Mouse (Mus musculus): ENCODE results near the gene Immp2l. TPM values are rescaled to one million over a fixed set of nuclear protein-coding genes. Genes with fewer than 3 reads are reported as not detected.

The Immp2l gene
- polyA plus RNA-seq, 2 experiments = 4.3 to 11.2 TPM

DNA sequence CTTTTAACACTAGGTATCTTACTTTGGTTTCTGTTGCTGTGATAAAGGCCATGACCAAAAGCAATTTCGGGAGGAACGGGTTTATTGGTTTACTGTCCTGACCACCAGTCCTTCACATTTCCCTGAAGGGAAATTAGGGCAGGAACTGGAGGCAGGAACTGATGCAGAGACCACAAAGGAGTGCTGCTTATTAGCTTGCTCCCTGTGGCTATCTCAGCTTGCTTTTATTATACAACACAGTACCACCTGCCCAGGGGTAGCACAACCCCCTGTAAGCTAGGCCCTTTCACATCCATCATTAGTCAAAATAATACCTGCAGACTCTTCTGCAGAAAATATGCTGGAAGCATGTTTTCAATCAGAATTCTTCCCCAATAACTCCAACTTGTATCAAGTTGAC, 844.4 kb downstream of the Immp2l start:
- ATAC-seq (ENCODE audit: insufficient read depth) (no peak), DNase-seq (ENCODE audit: low read depth in 3 of 3, low spot score in 3 of 3) (no peak)
- TF ChIP-seq CTCF (IDR thresholded peaks at IDR 0.05; ENCODE audit: low read depth) (no peak), EP300 (IDR thresholded peaks at IDR 0.05; ENCODE audit: low read depth) (no peak)
- Histone ChIP-seq H3K4me2 (ENCODE audit: low read depth) (no peak overlapping the region), H3K27me3 (ENCODE audit: control insufficient read depth, insufficient read depth, low read length) (no peaks in the 10 kb centered on the region), H3K4me3 (ENCODE audit: insufficient read depth in 1 of 2, low read depth in 2 of 2, low read length in 2 of 2) (no peak overlapping the region), H3K36me3 (replicated peaks; ENCODE audit: control insufficient read depth, insufficient read depth, low read depth) (no peaks in the 10 kb centered on the region), H3K9ac (replicated peaks) (no peak overlapping the region), H3K27ac (no peak overlapping the region), H3K9me3 (ENCODE audit: control insufficient read depth, low read length) (no peaks in the 10 kb centered on the region), H3K4me1 (replicated peaks; ENCODE audit: control insufficient read depth in 2 of 2, insufficient read depth in 2 of 2, low read length in 1 of 2) (no peaks in the 10 kb centered on the region)
- WGBS (ENCODE audit: insufficient replicate concordance) = 58% methylated on average over 2 of the region's 2 CpGs

DNA sequence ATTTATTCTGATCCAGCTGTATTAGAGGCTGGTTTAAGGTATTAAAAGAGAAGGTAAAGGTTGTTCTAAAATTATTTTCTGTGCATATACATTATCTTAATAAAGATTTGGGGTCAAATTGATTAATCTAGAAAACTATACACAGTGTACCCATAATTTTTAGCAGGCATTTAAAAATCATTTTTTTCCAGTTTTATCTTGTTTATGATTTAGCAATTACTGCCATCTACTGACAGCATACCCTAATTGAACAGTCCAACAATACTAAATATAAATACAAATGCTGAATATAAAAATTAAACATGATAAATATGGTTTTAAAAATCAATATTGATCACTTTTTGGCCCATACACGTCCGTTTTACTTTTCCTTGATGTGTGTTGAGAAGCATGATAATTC, 850.1 kb downstream of the Immp2l start:
- H3K9me3 ChIP-seq (ENCODE audit: control insufficient read depth, low read length) = no peaks in the 10 kb centered on the region
- H3K27me3 ChIP-seq (ENCODE audit: control insufficient read depth, insufficient read depth, low read length) = no peaks in the 10 kb centered on the region
- no peak overlapping the region for H3K9ac ChIP-seq (replicated peaks)
- no peak for DNase-seq (ENCODE audit: low read depth in 3 of 3, low spot score in 3 of 3)
- no peak overlapping the region for H3K4me2 ChIP-seq (ENCODE audit: low read depth)
- WGBS (ENCODE audit: insufficient replicate concordance) = 57% methylated on average over 2 of the region's 2 CpGs
- H3K4me3 ChIP-seq (ENCODE audit: insufficient read depth in 1 of 2, low read depth in 2 of 2, low read length in 2 of 2) = no peak overlapping the region
- no peaks in the 10 kb centered on the region for H3K36me3 ChIP-seq (replicated peaks; ENCODE audit: control insufficient read depth, insufficient read depth, low read depth)
- no peak overlapping the region for H3K27ac ChIP-seq
- no peak for ATAC-seq (ENCODE audit: insufficient read depth)
- TF ChIP-seq EP300 (IDR thresholded peaks at IDR 0.05; ENCODE audit: low read depth) = no peak
- TF ChIP-seq CTCF (IDR thresholded peaks at IDR 0.05; ENCODE audit: low read depth) = no peak
- H3K4me1 ChIP-seq (replicated peaks; ENCODE audit: control insufficient read depth in 2 of 2, insufficient read depth in 2 of 2, low read length in 1 of 2) = no peaks in the 10 kb centered on the region

GRCm38 (mm10) chr12:41877292-41877959, 853.5 kb downstream of the Immp2l start:
- H3K27ac ChIP-seq = no peak overlapping the region
- H3K4me3 ChIP-seq (ENCODE audit: insufficient read depth in 1 of 2, low read depth in 2 of 2, low read length in 2 of 2) = no peak overlapping the region
- WGBS (ENCODE audit: insufficient replicate concordance) = 56% methylated on average over 5 of the region's 5 CpGs
- TF ChIP-seq CTCF (IDR thresholded peaks at IDR 0.05; ENCODE audit: low read depth) (no peak), EP300 (IDR thresholded peaks at IDR 0.05; ENCODE audit: low read depth) (no peak)
- H3K27me3 ChIP-seq (ENCODE audit: control insufficient read depth, insufficient read depth, low read length) = no peaks in the 10 kb centered on the region
- no peak overlapping the region for H3K4me2 ChIP-seq (ENCODE audit: low read depth)
- no peaks in the 10 kb centered on the region for H3K9me3 ChIP-seq (ENCODE audit: control insufficient read depth, low read length)
- no peaks in the 10 kb centered on the region for H3K36me3 ChIP-seq (replicated peaks; ENCODE audit: control insufficient read depth, insufficient read depth, low read depth)
- H3K9ac ChIP-seq (replicated peaks) = no peak overlapping the region
- ATAC-seq (ENCODE audit: insufficient read depth) (no peak), DNase-seq (ENCODE audit: low read depth in 3 of 3, low spot score in 3 of 3) (no peak)
- no peaks in the 10 kb centered on the region for H3K4me1 ChIP-seq (replicated peaks; ENCODE audit: control insufficient read depth in 2 of 2, insufficient read depth in 2 of 2, low read length in 1 of 2)

DNA sequence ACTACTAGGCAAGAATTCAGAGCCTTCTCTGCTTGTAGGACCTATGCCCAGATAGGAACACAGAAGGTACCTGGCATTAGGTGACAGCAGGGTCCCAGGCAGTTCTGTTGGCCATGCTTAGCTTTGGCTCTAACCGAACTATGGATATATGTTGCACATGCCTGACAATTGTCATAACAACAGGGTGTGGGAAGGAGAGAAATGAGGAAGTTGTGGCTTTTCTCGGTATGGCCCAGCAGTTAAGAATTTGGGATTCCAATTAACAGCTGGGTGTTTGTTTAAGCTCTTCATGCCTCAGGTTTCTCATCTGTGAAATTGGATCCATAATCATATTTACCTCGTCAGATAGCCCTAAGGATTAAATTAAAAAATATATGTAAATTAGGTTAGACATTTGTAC, 854.6 kb downstream of the Immp2l start:
- no peak for TF ChIP-seq CTCF (IDR thresholded peaks at IDR 0.05; ENCODE audit: low read depth)
- TF ChIP-seq EP300 (IDR thresholded peaks at IDR 0.05; ENCODE audit: low read depth) = no peak
- ATAC-seq (ENCODE audit: insufficient read depth) = no peak
- WGBS (ENCODE audit: insufficient replicate concordance) = 9% methylated on average over 3 of the region's 3 CpGs
- H3K9ac ChIP-seq (replicated peaks) = no peak overlapping the region
- no peaks in the 10 kb centered on the region for H3K36me3 ChIP-seq (replicated peaks; ENCODE audit: control insufficient read depth, insufficient read depth, low read depth)
- no peak overlapping the region for H3K4me3 ChIP-seq (ENCODE audit: insufficient read depth in 1 of 2, low read depth in 2 of 2, low read length in 2 of 2)
- no peaks in the 10 kb centered on the region for H3K4me1 ChIP-seq (replicated peaks; ENCODE audit: control insufficient read depth in 2 of 2, insufficient read depth in 2 of 2, low read length in 1 of 2)
- no peak overlapping the region for H3K4me2 ChIP-seq (ENCODE audit: low read depth)
- no peak overlapping the region for H3K27ac ChIP-seq
- no peaks in the 10 kb centered on the region for H3K9me3 ChIP-seq (ENCODE audit: control insufficient read depth, low read length)
- DNase-seq (ENCODE audit: low read depth in 3 of 3, low spot score in 3 of 3) = no peak
- no peaks in the 10 kb centered on the region for H3K27me3 ChIP-seq (ENCODE audit: control insufficient read depth, insufficient read depth, low read length)

- H3K4me3 ChIP-seq (ENCODE audit: insufficient read depth in 1 of 2, low read depth in 2 of 2, low read length in 2 of 2) = no peak overlapping the region
- no peaks in the 10 kb centered on the region for H3K27me3 ChIP-seq (ENCODE audit: control insufficient read depth, insufficient read depth, low read length)
- no peak overlapping the region for H3K27ac ChIP-seq
- ATAC-seq (ENCODE audit: insufficient read depth) (no peak), DNase-seq (ENCODE audit: low read depth in 3 of 3, low spot score in 3 of 3) (no peak)
- H3K9me3 ChIP-seq (ENCODE audit: control insufficient read depth, low read length) = no peaks in the 10 kb centered on the region
- H3K4me2 ChIP-seq (ENCODE audit: low read depth) = no peak overlapping the region
- no peak for TF ChIP-seq EP300 (IDR thresholded peaks at IDR 0.05; ENCODE audit: low read depth)
- no peak for TF ChIP-seq CTCF (IDR thresholded peaks at IDR 0.05; ENCODE audit: low read depth)
- no peaks in the 10 kb centered on the region for H3K4me1 ChIP-seq (replicated peaks; ENCODE audit: control insufficient read depth in 2 of 2, insufficient read depth in 2 of 2, low read length in 1 of 2)
- H3K36me3 ChIP-seq (replicated peaks; ENCODE audit: control insufficient read depth, insufficient read depth, low read depth) = no peaks in the 10 kb centered on the region
- no peak overlapping the region for H3K9ac ChIP-seq (replicated peaks)
- 68% methylated on average over 1 of the region's 1 CpGs for WGBS (ENCODE audit: insufficient replicate concordance)
These were observed 855.1 kb downstream of the Immp2l start for GRCm38 (mm10) chr12:41878972-41879371.

Data from liver, embryonic 14.5 days (tissue).